Mouse (Mus musculus): ENCODE measurements at regions not wholly inside any gene's neighbourhood (a gene's known extent, or its start where the extent isn't known, plus 50 kb on each side); places are given as distances from the start of the nearest gene placed in this dataset.

- no peak overlapping the region for H3K4me3 ChIP-seq (replicated peaks; ENCODE audit: low read length)
- H3K9me3 ChIP-seq (ENCODE audit: low read length) = no peaks in the 10 kb centered on the region
- H3K36me3 ChIP-seq (ENCODE audit: insufficient read depth, low read length) = no peaks in the 10 kb centered on the region
- H3K4me1 ChIP-seq (replicated peaks; ENCODE audit: low read depth, low read length) = 0 out of 2 replicates have a peak, but pooled peaks cover 7% of the 10 kb centered on the region
- H3K27me3 ChIP-seq (ENCODE audit: insufficient read depth, low read length) = no peaks in the 10 kb centered on the region
- TF ChIP-seq CTCF (conservative IDR thresholded peaks at IDR 0.05; ENCODE audit: low read length) (no peak), POU5F1 (IDR thresholded peaks at IDR 0.05; ENCODE audit: borderline replicate concordance, low read length) (no peak), NANOG (IDR thresholded peaks at IDR 0.05; ENCODE audit: borderline replicate concordance, low read length) (no peak)
Measured at GRCm38 (mm10) chr11:19194464-19194863, 175.7 kb upstream of the Meis1 start.

GRCm38 (mm10) chr11:19197790-19198189 lies 179.0 kb upstream of the Meis1 start:
- H3K36me3 ChIP-seq (ENCODE audit: insufficient read depth, low read length) = no peaks in the 10 kb centered on the region

DNA sequence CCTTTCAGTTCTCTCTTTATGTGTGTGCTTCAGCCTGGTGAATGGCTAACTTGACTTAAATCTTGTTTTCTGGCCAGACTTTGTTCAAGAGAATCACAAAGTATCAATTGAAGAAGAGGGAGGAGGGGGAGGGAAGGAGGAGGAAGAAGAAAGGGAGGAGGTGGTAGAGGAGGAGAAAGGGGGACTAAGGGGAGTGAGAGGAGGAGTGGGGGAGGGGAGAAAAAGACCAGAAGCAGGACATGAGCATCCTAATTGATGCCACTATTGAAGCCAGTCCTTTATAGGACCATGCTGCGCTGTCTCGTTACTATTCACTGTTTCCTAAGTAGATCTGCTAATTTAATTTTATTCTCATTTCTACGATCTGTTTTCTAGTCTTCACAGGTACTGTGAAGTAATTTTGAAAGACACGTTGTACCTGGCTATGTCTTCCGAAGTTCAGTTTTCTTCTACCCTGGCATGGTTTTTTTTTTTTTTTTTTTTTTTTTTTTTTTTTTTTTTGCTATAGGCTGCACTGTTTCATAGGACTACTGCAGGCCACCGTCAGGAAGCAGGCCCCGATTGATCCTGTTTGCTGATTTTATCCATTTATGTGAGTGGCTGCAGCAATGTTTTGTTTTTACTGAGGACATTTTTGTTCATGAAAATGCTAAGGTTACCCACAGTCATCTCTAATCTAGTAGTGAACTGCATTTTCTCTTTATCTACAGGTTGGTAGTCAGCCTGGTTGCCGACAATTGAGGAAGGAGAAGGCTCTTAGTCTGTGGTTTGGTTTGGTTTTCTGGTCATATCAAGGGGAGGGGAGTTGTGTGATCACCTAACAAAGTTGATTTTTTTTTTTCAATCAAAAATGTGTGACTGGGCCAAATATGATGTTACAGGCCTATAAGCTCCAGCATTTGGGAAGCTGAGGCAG lies 184.1 kb upstream of the Meis1 start:
- TF ChIP-seq POU5F1 (IDR thresholded peaks at IDR 0.05; ENCODE audit: borderline replicate concordance, low read length) = no peak
- TF ChIP-seq CTCF (conservative IDR thresholded peaks at IDR 0.05; ENCODE audit: low read length) = no peak
- no peak for TF ChIP-seq NANOG (IDR thresholded peaks at IDR 0.05; ENCODE audit: borderline replicate concordance, low read length)
- no peaks in the 10 kb centered on the region for H3K4me1 ChIP-seq (replicated peaks; ENCODE audit: low read depth, low read length)

More at GRCm38 (mm10) chr11:19197790-19198189, 179.0 kb upstream of the Meis1 start:
- Histone ChIP-seq H3K9me3 (ENCODE audit: low read length) (no peaks in the 10 kb centered on the region), H3K4me3 (replicated peaks; ENCODE audit: low read length) (no peak overlapping the region), H3K27me3 (ENCODE audit: insufficient read depth, low read length) (no peaks in the 10 kb centered on the region), H3K4me1 (replicated peaks; ENCODE audit: low read depth, low read length) (0 out of 2 replicates have a peak, but pooled peaks cover 7% of the 10 kb centered on the region)
- TF ChIP-seq POU5F1 (IDR thresholded peaks at IDR 0.05; ENCODE audit: borderline replicate concordance, low read length) (no peak), CTCF (conservative IDR thresholded peaks at IDR 0.05; ENCODE audit: low read length) (no peak), NANOG (IDR thresholded peaks at IDR 0.05; ENCODE audit: borderline replicate concordance, low read length) (no peak)

GRCm38 (mm10) chr11:19203518-19203900 lies 184.7 kb upstream of the Meis1 start:
- no peaks in the 10 kb centered on the region for H3K27me3 ChIP-seq (ENCODE audit: insufficient read depth, low read length)
- H3K4me3 ChIP-seq (replicated peaks; ENCODE audit: low read length) = no peak overlapping the region
- no peak for TF ChIP-seq NANOG (IDR thresholded peaks at IDR 0.05; ENCODE audit: borderline replicate concordance, low read length)
- TF ChIP-seq POU5F1 (IDR thresholded peaks at IDR 0.05; ENCODE audit: borderline replicate concordance, low read length) = no peak
- no peak for TF ChIP-seq CTCF (conservative IDR thresholded peaks at IDR 0.05; ENCODE audit: low read length)
- no peaks in the 10 kb centered on the region for H3K36me3 ChIP-seq (ENCODE audit: insufficient read depth, low read length)
- no peaks in the 10 kb centered on the region for H3K4me1 ChIP-seq (replicated peaks; ENCODE audit: low read depth, low read length)
- peaks cover 8% of the 10 kb centered on the region for H3K9me3 ChIP-seq (ENCODE audit: low read length)

More for the DNA sequence above, 184.1 kb upstream of the Meis1 start:
- Histone ChIP-seq H3K4me3 (replicated peaks; ENCODE audit: low read length) (no peak overlapping the region), H3K36me3 (ENCODE audit: insufficient read depth, low read length) (no peaks in the 10 kb centered on the region), H3K27me3 (ENCODE audit: insufficient read depth, low read length) (no peaks in the 10 kb centered on the region), H3K9me3 (ENCODE audit: low read length) (peaks cover 1% of the 10 kb centered on the region)

DNA sequence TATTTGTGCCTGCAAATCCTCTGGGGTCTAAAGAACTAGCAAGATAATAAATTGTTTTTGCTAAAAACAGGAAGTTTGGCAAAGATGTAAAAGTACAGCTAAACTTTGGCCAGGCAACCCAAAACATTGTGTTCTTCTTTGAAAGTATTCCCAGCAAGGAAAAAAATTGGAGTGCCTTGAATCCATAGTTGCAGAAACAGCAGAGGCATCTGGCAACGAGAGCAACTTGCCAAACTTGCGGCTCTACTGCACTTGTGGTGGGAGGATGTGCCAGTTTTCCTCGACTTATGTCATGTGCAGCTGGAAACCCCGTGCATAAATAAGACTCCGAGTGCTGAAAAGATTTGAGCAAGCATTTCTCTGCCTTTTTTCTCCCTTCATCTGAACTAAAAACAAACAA lies 185.2 kb upstream of the Meis1 start:
- no peak for TF ChIP-seq CTCF (conservative IDR thresholded peaks at IDR 0.05; ENCODE audit: low read length)
- no peak for TF ChIP-seq POU5F1 (IDR thresholded peaks at IDR 0.05; ENCODE audit: borderline replicate concordance, low read length)
- TF ChIP-seq NANOG (IDR thresholded peaks at IDR 0.05; ENCODE audit: borderline replicate concordance, low read length) = no peak
- Histone ChIP-seq H3K9me3 (ENCODE audit: low read length) (peaks cover 12% of the 10 kb centered on the region), H3K27me3 (ENCODE audit: insufficient read depth, low read length) (no peaks in the 10 kb centered on the region), H3K4me1 (replicated peaks; ENCODE audit: low read depth, low read length) (no peaks in the 10 kb centered on the region), H3K4me3 (replicated peaks; ENCODE audit: low read length) (no peak overlapping the region), H3K36me3 (ENCODE audit: insufficient read depth, low read length) (no peaks in the 10 kb centered on the region)

- Histone ChIP-seq H3K4me3 (replicated peaks; ENCODE audit: low read length) (no peak overlapping the region), H3K4me1 (replicated peaks; ENCODE audit: low read depth, low read length) (no peaks in the 10 kb centered on the region), H3K27me3 (ENCODE audit: insufficient read depth, low read length) (no peaks in the 10 kb centered on the region), H3K9me3 (ENCODE audit: low read length) (peaks cover 18% of the 10 kb centered on the region), H3K36me3 (ENCODE audit: insufficient read depth, low read length) (no peaks in the 10 kb centered on the region)
- TF ChIP-seq NANOG (IDR thresholded peaks at IDR 0.05; ENCODE audit: borderline replicate concordance, low read length) = no peak
Measured at GRCm38 (mm10) chr11:19204521-19204920, 185.7 kb upstream of the Meis1 start.

DNA sequence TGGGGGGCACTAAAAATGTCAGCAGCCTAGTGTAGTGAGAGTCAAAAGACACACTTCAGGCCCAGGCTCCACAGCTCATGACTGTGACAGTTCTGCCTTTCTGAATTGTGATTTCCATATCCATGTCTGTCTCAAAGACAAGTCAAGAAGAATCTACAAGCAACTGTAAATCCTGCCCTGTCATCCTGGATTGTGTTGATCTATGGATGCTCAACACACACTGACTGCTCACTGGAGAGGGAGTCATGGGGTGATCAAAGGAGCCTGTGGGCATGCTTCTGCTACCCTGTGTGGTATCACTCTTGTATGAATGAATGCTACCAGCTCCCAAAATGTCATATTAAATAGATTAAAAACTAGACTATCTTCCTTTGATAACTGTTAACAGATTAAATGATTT lies 186.4 kb upstream of the Meis1 start:
- no peaks in the 10 kb centered on the region for H3K36me3 ChIP-seq (ENCODE audit: insufficient read depth, low read length)
- H3K27me3 ChIP-seq (ENCODE audit: insufficient read depth, low read length) = no peaks in the 10 kb centered on the region
- TF ChIP-seq CTCF (conservative IDR thresholded peaks at IDR 0.05; ENCODE audit: low read length) (no peak), POU5F1 (IDR thresholded peaks at IDR 0.05; ENCODE audit: borderline replicate concordance, low read length) (no peak), NANOG (IDR thresholded peaks at IDR 0.05; ENCODE audit: borderline replicate concordance, low read length) (no peak)
- no peaks in the 10 kb centered on the region for H3K4me1 ChIP-seq (replicated peaks; ENCODE audit: low read depth, low read length)
- peaks cover 25% of the 10 kb centered on the region for H3K9me3 ChIP-seq (ENCODE audit: low read length)
- no peak overlapping the region for H3K4me3 ChIP-seq (replicated peaks; ENCODE audit: low read length)

GRCm38 (mm10) chr11:19219476-19219875 lies 200.7 kb upstream of the Meis1 start:
- H3K9me3 ChIP-seq (ENCODE audit: low read length) = no peaks in the 10 kb centered on the region
- H3K27me3 ChIP-seq (ENCODE audit: insufficient read depth, low read length) = no peaks in the 10 kb centered on the region; the same call in 1 of the 2 replicates
- H3K4me3 ChIP-seq (replicated peaks; ENCODE audit: low read length) = no peak overlapping the region
- H3K36me3 ChIP-seq (ENCODE audit: insufficient read depth, low read length) = no peaks in the 10 kb centered on the region
- TF ChIP-seq CTCF (conservative IDR thresholded peaks at IDR 0.05; ENCODE audit: low read length) (no peak), NANOG (IDR thresholded peaks at IDR 0.05; ENCODE audit: borderline replicate concordance, low read length) (no peak), POU5F1 (IDR thresholded peaks at IDR 0.05; ENCODE audit: borderline replicate concordance, low read length) (no peak)
- H3K4me1 ChIP-seq (replicated peaks; ENCODE audit: low read depth, low read length) = no peaks in the 10 kb centered on the region

All from E14TG2a.4 (cell line).